Mouse (Mus musculus): ENCODE measurements at regions not wholly inside any gene's neighbourhood (a gene's known extent, or its start where the extent isn't known, plus 50 kb on each side); places are given as distances from the start of the nearest gene placed in this dataset.

GRCm38 (mm10) chr16:78631797-78632196 lies 55.3 kb upstream of the D16Ertd472e start:
- no peak for DNase-seq (ENCODE audit: low spot score)

- DNase-seq (ENCODE audit: low spot score): no peak
Observed at GRCm38 (mm10) chr16:78626803-78627202, 50.3 kb upstream of the D16Ertd472e start.

Data from urinary bladder, postnatal 25 days (tissue).